Mouse (Mus musculus): Measurements from ENCODE around the gene Gm20937.
"Not testable (repeated sequence)": the region's sequence is repeated elsewhere in the genome, so short reads cannot be mapped to it uniquely, and the experiment has no call there.

The Gm20937 gene

DNA sequence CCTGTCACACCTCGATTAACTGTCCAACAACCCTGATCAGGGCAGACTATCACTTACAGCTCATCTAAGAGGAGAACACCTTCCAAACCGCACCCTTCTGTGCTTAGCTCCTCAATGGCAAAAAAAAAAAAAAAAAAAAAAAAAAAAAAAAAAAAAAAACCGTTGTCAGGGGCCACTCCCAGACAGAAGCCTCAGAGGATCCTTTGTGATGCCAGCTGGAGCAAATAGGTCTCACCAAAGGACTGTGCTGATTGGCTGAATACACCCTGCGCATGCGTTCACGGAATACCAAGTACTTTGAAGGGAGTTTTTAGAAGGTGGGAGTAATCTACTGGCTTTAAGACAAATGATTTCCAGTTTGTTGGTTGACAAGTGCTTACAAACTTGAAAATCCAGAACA is at the start of gene Gm20937:
Gene Gm20937 (minus strand): TSS at position 101 of the 400 bp plus-strand sequence.
- DNase-seq (ENCODE audit: low spot score), result not testable (repeated sequence)
